In the genomic region with DNA sequence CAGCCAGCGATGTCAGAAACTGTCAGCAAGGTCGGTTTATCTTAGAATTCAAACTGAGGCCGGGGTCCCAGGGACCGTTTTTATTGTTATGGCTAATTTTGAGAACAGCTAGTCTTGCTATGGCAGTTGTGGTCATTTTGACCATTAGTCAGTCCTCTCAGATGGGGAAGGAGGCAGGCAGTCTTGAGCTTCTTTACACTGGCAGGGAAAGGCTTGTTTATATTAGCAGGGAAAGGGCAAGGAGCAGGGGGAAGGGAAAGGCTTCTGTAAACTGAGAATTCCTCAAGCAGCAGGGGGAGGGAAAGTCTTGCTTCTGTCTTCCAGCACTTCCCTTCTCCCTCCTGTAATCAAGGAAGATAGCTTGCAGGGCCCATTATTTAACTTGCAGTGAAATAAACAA, we compare ENCODE assay signal across 9 mouse cellular contexts. TPM values are rescaled to one million over a fixed set of nuclear protein-coding genes. Genes with fewer than 3 reads are reported as not detected.
DNase-seq lines count a peak whose midpoint lies in the region; ATAC-seq lines count a peak whose summit lies in the region.
"Not testable (repeated sequence)": the region's sequence is repeated elsewhere in the genome, so short reads cannot be mapped to it uniquely, and the experiment has no call there.
"Had no signal": no experiment of that assay in that cellular context is flagged by ENCODE, and none has a peak within 500 bp of the region (broad histone marks: within the 10 kb centered on the region; RNA-seq: fewer than 3 reads in every experiment).

No protein-coding gene starts in this region.

- H3K4me2 ChIP-seq in hindbrain, embryonic 14.5 days (replicated peaks) = peak overlapping the region; percentile 58
- peak overlapping the region; percentile 66 for H3K4me2 ChIP-seq in liver, embryonic 15.5 days
- peak overlapping the region; percentile 60 for H3K4me2 ChIP-seq in midbrain, embryonic 13.5 days (replicated peaks)
- H3K4me2 ChIP-seq in stomach, embryonic 16.5 days (ENCODE audit: low read depth, low read length) = peak overlapping the region; percentile 57

- H3K27ac ChIP-seq in hindbrain, embryonic 14.5 days = peak overlapping the region; percentile 77
- not testable (repeated sequence) for H3K27ac ChIP-seq in liver, embryonic 15.5 days (replicated peaks)
- H3K27ac ChIP-seq in midbrain, embryonic 13.5 days = 0 out of 2 replicates have a peak overlapping the region, but pooled peaks have one; percentile 62
- peak overlapping the region; percentile 73 for H3K27ac ChIP-seq in stomach, embryonic 16.5 days (ENCODE audit: low read length)

- peak; percentile 52 for DNase-seq in NIH3T3 (ENCODE audit: low read depth)
- DNase-seq in embryo, embryonic 9.5 days (ENCODE audit: extremely low spot score) = peak; percentile 17
- peak; percentile 2 for DNase-seq in gastrocnemius, adult 18-20 months (ENCODE audit: low spot score)
- peak; percentile 23 for DNase-seq in hindbrain, embryonic 14.5 days (ENCODE audit: low spot score)
- DNase-seq in kidney, postnatal 4 days = peak; percentile 12 to 36

- ATAC-seq in hindbrain, embryonic 14.5 days (ENCODE audit: low FRiP score); liver, embryonic 15.5 days (ENCODE audit: insufficient read depth); midbrain, embryonic 13.5 days: not testable (repeated sequence)
- ATAC-seq in stomach, embryonic 16.5 days (ENCODE audit: insufficient read depth, low FRiP score) = 0 out of 2 replicates have a peak, but pooled peaks have one; percentile 55

- H3K36me3 ChIP-seq in hindbrain, embryonic 14.5 days (replicated peaks; ENCODE audit: control insufficient read depth, insufficient read depth); liver, embryonic 15.5 days (replicated peaks); midbrain, embryonic 13.5 days; stomach, embryonic 16.5 days (ENCODE audit: control insufficient read depth, insufficient read depth, low read length): not testable (repeated sequence)

- not testable (repeated sequence) for H3K4me1 ChIP-seq in hindbrain, embryonic 14.5 days (replicated peaks; ENCODE audit: control insufficient read depth, insufficient read depth, low read length); liver, embryonic 15.5 days (replicated peaks); midbrain, embryonic 13.5 days (replicated peaks); stomach, embryonic 16.5 days (ENCODE audit: control insufficient read depth, insufficient read depth, low read length)

- H3K9me3 ChIP-seq in hindbrain, embryonic 14.5 days (ENCODE audit: control insufficient read depth, low read length); liver, embryonic 15.5 days (replicated peaks); midbrain, embryonic 13.5 days; stomach, embryonic 16.5 days (replicated peaks; ENCODE audit: control insufficient read depth, low read length): not testable (repeated sequence)

- peak overlapping the region; percentile 57 for H3K9ac ChIP-seq in hindbrain, embryonic 14.5 days
- peak overlapping the region; percentile 46; the same call in 1 of the 2 replicates for H3K9ac ChIP-seq in liver, embryonic 15.5 days
- peak overlapping the region; percentile 68 for H3K9ac ChIP-seq in midbrain, embryonic 13.5 days (replicated peaks)
- H3K9ac ChIP-seq in stomach, embryonic 16.5 days (ENCODE audit: low read length) = peak overlapping the region; percentile 82

- not testable (repeated sequence) for H3K27me3 ChIP-seq in hindbrain, embryonic 14.5 days (ENCODE audit: control insufficient read depth, insufficient read depth, low read length); liver, embryonic 15.5 days; midbrain, embryonic 13.5 days; stomach, embryonic 16.5 days (ENCODE audit: control insufficient read depth, insufficient read depth, low read length)

- H3K4me3 ChIP-seq in hindbrain, embryonic 14.5 days (replicated peaks; ENCODE audit: low read length) = peak overlapping the region; percentile 47
- peak overlapping the region; percentile 64 for H3K4me3 ChIP-seq in liver, embryonic 15.5 days (replicated peaks)
- peak overlapping the region; percentile 53 for H3K4me3 ChIP-seq in midbrain, embryonic 13.5 days (replicated peaks)
- peak overlapping the region; percentile 66 for H3K4me3 ChIP-seq in stomach, embryonic 16.5 days (replicated peaks; ENCODE audit: low read length)

- WGBS in hindbrain, embryonic 14.5 days = 4% methylated on average over 4 of the region's 4 CpGs
- WGBS in liver, embryonic 15.5 days (ENCODE audit: insufficient replicate concordance) = 1% methylated on average over 4 of the region's 4 CpGs
- 4% methylated on average over 4 of the region's 4 CpGs for WGBS in midbrain, embryonic 13.5 days
- WGBS in stomach, embryonic 16.5 days = under 1% methylated on average over 4 of the region's 4 CpGs

RNA-seq across cellular contexts. Expression of gene Zfp975, which starts 0.7 kb away (rescaled TPM):
- total RNA-seq in gastrocnemius, adult 18-20 months (2021) = 1 to 10 TPM; 3.7 to 4.5 TPM
- polyA plus RNA-seq in hindbrain, embryonic 14.5 days (2014; fragmentation: Nextera tagmentation; extraction: Ambion mirVana) = 6.9 and 7.1 TPM in 2 replicates
- polyA plus RNA-seq in liver, embryonic 15.5 days (2015; fragmentation: Nextera tagmentation; extraction: Ambion mirVana) = 1.8 and 1.9 TPM in 2 replicates
- 7.2 and 7.3 TPM in 2 replicates for polyA plus RNA-seq in midbrain, embryonic 13.5 days (2015; fragmentation: Nextera tagmentation; extraction: Ambion mirVana)
- 7.8 and 8.1 TPM in 2 replicates for polyA plus RNA-seq in stomach, embryonic 16.5 days (2015; fragmentation: Nextera tagmentation; extraction: Ambion mirVana)

RNA-seq across cellular contexts. Expression of gene Gm17067, which starts 33.6 kb away (rescaled TPM):
- total RNA-seq in gastrocnemius, adult 18-20 months (2021) = not detected
- polyA plus RNA-seq in hindbrain, embryonic 14.5 days (2014; fragmentation: Nextera tagmentation; extraction: Ambion mirVana) = not detected in 2 replicates
- not detected in 2 replicates for polyA plus RNA-seq in liver, embryonic 15.5 days (2015; fragmentation: Nextera tagmentation; extraction: Ambion mirVana)
- polyA plus RNA-seq in midbrain, embryonic 13.5 days (2015; fragmentation: Nextera tagmentation; extraction: Ambion mirVana) = not detected in 2 replicates
- polyA plus RNA-seq in stomach, embryonic 16.5 days (2015; fragmentation: Nextera tagmentation; extraction: Ambion mirVana) = not detected in 2 replicates
- total RNA-seq: gastrocnemius, postnatal 36 days had no signal

RNA-seq across cellular contexts. Expression of gene Zfp976, which starts 50.9 kb away (rescaled TPM):
- 1 to 10 TPM in 1 of 2 experiments, under 1 TPM in 1; 0.73 to 1.0 TPM for total RNA-seq in gastrocnemius, adult 18-20 months (2021)
- polyA plus RNA-seq in hindbrain, embryonic 14.5 days (2014; fragmentation: Nextera tagmentation; extraction: Ambion mirVana) = 1.4 and 1.9 TPM in 2 replicates
- 0.59 and 0.62 TPM in 2 replicates for polyA plus RNA-seq in liver, embryonic 15.5 days (2015; fragmentation: Nextera tagmentation; extraction: Ambion mirVana)
- polyA plus RNA-seq in midbrain, embryonic 13.5 days (2015; fragmentation: Nextera tagmentation; extraction: Ambion mirVana) = 2.8 and 2.9 TPM in 2 replicates
- polyA plus RNA-seq in stomach, embryonic 16.5 days (2015; fragmentation: Nextera tagmentation; extraction: Ambion mirVana) = 3.2 and 3.7 TPM in 2 replicates

Comparison
In these comparisons a context has a peak if more than half of its experiments do, and no peak if none do; other contexts are left out.
1. DNase-seq: peak in every context shown above with its lines; median percentile 52 in NIH3T3; 24 in kidney, postnatal 4 days; 23 in hindbrain, embryonic 14.5 days; 17 in embryo, embryonic 9.5 days; 2 in gastrocnemius, adult 18-20 months.